Mouse (Mus musculus) A20 (cell line): ENCODE results near the gene Coa4.
A peak's percentile ranks its signal among the peaks of the same experiment; 100 is the strongest.

Experiments
- DNase-seq: peaks from one replicate; pipeline ENCODE4 v3.0.0-alpha.2; 2011; ENCODE audit warnings: low read depth, low spot score

Coa4 gene

DNA sequence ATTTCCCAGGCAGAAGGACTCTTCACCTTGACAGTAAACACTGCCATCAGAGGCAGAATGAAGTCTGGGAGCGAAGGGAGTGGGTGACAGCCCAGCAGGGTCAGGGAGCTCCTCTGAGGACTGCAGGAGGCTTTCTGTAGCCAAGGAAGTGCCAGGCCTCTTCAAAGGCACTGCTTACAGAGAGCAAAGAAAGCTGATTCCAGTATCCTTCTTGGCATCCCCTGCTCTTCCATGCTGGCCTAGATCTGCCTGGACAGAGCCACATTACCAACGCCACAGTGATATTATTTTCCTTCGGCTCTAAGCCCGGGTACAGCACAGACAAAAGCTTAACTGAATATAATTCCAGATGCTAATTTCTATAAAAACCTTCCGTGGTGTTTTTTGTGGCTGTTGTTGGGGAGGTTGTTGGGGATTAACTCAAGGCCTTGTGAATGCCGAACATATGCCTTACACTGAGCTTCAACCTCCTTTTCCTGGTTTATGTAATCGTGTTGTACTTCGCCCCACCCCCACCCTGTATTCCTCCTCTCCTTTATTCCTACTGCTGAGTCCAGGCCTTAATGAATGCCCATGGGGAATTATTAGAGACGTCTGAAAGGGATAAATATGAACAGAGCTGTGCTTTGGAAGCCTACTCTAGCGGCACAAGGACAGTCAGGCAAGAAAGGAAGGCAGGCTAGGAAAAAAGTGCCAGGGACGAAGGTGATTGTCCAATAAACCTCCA lies 25.2 kb downstream of the Coa4 start:
- no peak for DNase-seq

- DNase-seq = peak; percentile 30
Observed at GRCm38 (mm10) chr7:100567238-100567637, 30.4 kb downstream of the Coa4 start.

GRCm38 (mm10) chr7:100569907-100570306 lies 33.0 kb downstream of the Coa4 start:
- no peak for DNase-seq

GRCm38 (mm10) chr7:100570930-100571715 lies 34.3 kb downstream of the Coa4 start:
- DNase-seq = no peak

DNA sequence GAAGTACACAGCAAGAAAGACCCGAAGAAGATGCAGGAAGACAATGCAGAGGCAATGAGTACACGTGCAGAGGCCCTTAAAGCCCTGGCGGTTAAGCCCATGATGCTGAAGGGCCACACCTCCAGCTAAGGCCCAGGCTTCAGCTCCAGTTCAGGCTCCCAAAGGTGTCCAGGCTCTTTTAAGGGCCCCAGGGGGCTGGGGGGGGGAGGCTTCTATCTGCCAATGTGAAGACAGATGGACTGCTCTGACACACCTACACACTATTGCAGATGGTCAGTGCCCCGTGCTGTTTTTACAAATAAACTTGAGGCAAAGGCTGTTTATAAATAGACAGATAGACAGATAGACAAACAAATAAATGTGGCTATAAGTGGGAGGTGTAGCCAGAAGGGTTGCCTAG lies 35.2 kb downstream of the Coa4 start:
- DNase-seq = no peak

GRCm38 (mm10) chr7:100572704-100573103 lies 35.8 kb downstream of the Coa4 start:
- DNase-seq = no peak

GRCm38 (mm10) chr7:100578794-100579193 lies 41.9 kb downstream of the Coa4 start:
- DNase-seq = no peak

DNA sequence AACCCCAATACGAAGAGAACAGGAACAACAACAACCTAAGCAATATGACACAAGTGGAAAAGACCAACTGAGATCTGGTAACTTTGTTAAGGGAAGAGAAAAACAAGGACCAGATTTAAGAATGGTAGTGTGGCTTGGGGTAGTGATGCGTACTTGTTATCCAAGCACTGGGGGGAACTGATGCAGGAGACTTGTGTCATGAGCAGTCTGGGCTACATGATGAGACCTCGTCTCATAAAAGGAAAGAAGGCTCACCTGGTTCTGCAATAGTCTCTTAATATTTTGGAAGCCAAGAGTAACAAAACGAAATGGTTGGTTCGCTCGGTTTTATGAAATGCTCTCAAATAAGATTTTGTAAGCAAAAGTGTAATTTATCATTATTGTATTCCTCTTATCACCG lies 45.4 kb downstream of the Coa4 start:
- DNase-seq = no peak

- peak; percentile 97 for DNase-seq
Observed at GRCm38 (mm10) chr7:100582727-100583236, 45.9 kb downstream of the Coa4 start.

- no peak for DNase-seq
Observed at GRCm38 (mm10) chr7:100589816-100590215, 52.9 kb downstream of the Coa4 start.
